Mouse (Mus musculus): ENCODE results near the gene Atp10a. TPM values are rescaled to one million over a fixed set of nuclear protein-coding genes. Genes with fewer than 3 reads are reported as not detected.

Atp10a gene
- polyA plus RNA-seq (2016; fragmentation: Nextera tagmentation; extraction: Ambion mirVana), result 2.9 and 3.3 TPM in 2 replicates

DNA sequence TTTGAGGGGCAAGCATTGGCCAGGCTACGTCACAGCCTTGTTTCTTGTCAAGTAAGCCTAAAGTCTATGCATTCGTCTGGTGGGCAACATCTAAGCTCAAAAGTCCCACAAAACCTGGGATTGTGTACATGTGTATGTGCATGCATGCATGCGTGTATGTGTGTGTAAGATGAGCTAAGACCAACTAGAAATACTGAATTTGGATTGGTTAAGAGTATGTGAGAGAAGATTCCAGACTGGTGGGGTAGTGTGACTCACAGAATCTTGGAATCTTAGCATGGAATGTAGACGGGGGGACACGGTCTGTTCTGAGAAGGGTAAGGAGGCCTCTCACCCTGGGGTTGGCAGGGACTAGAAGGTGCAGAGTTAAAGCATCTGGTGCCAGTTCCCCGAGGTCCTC, at the start of gene Atp10a:
Atp10a (plus strand) TSS at position 301 of the 400 bp plus-strand sequence.
- H3K9me3 ChIP-seq, result no peaks in the 10 kb centered on the region
- WGBS, result 83% methylated on average over 6 of the region's 6 CpGs
- no peaks in the 10 kb centered on the region for H3K36me3 ChIP-seq
- no peak within 1 kb of the TSS for H3K4me3 ChIP-seq
- H3K27ac ChIP-seq, result no peak within 1 kb of the TSS
- H3K4me1 ChIP-seq, result no peaks in the 10 kb centered on the region
- H3K9ac ChIP-seq, result no peak within 1 kb of the TSS
- ATAC-seq (ENCODE audit: insufficient number of reproducible peaks, insufficient read depth, low FRiP score, low TSS enrichment), result no peak
- H3K27me3 ChIP-seq, result peaks cover 4% of the 10 kb centered on the region; the same call in 1 of the 2 replicates
- H3K4me2 ChIP-seq (replicated peaks), result no peak within 1 kb of the TSS

DNA sequence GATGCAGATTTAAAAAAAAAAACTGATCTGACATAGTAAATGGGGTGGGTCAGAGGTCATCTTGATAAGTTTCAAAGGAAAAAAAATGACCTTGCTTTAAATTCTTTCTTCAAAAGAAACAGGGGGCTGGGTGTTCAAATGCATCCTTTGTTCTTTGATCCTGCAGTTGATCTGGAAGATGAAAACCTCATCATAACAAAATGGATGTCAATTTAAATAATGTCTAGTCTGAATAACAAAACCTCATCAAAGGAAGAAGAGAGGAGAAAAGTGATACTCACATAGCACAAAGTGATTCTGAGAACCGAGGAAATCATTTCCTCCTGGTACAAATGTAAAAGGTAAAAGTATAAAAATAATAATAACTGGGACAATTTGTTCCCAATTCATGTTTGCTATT, 37.9 kb upstream of the Atp10a start:
- Histone ChIP-seq H3K4me3 (no peak overlapping the region), H3K27me3 (no peaks in the 10 kb centered on the region), H3K4me1 (no peaks in the 10 kb centered on the region), H3K9ac (no peak overlapping the region), H3K27ac (no peak overlapping the region), H3K9me3 (no peaks in the 10 kb centered on the region), H3K4me2 (replicated peaks) (no peak overlapping the region), H3K36me3 (no peaks in the 10 kb centered on the region)
- WGBS, result 31% methylated on average over 1 of the region's 1 CpGs
- no peak for ATAC-seq (ENCODE audit: insufficient number of reproducible peaks, insufficient read depth, low FRiP score, low TSS enrichment)

GRCm38 (mm10) chr7:58626305-58627155, 29.4 kb upstream of the Atp10a start:
- Histone ChIP-seq H3K4me1 (no peaks in the 10 kb centered on the region), H3K27ac (no peak overlapping the region), H3K27me3 (no peaks in the 10 kb centered on the region), H3K9ac (no peak overlapping the region), H3K9me3 (no peaks in the 10 kb centered on the region), H3K36me3 (no peaks in the 10 kb centered on the region), H3K4me2 (replicated peaks) (no peak overlapping the region), H3K4me3 (no peak overlapping the region)
- 67% methylated on average over 9 of the region's 9 CpGs for WGBS
- no peak for ATAC-seq (ENCODE audit: insufficient number of reproducible peaks, insufficient read depth, low FRiP score, low TSS enrichment)

DNA sequence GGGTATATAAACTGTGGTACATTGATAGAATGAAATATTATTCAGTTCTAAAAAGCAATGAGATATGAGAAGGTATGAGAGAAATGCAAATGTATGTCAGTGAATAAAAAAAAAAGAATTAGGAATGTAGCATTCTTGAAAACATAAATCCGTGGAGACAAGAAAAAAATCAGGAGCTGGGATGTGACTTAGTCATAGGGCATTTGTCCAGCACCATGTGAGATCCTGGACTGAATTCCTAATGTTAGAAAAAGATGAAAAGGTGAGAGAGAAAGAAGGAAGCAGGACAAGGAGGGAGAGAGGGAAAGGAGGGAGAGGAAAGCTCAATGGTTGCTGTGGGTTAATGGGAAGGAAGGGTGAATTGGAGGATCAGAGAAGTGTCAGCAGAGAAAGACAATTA, 28.6 kb upstream of the Atp10a start:
- no peak overlapping the region for H3K9ac ChIP-seq
- no peaks in the 10 kb centered on the region for H3K36me3 ChIP-seq
- H3K4me1 ChIP-seq, result no peaks in the 10 kb centered on the region
- no peak overlapping the region for H3K27ac ChIP-seq
- no peaks in the 10 kb centered on the region for H3K9me3 ChIP-seq
- H3K27me3 ChIP-seq, result no peaks in the 10 kb centered on the region
- no peak overlapping the region for H3K4me2 ChIP-seq (replicated peaks)
- ATAC-seq (ENCODE audit: insufficient number of reproducible peaks, insufficient read depth, low FRiP score, low TSS enrichment), result no peak
- WGBS, result 75% methylated on average over 1 of the region's 1 CpGs
- H3K4me3 ChIP-seq, result no peak overlapping the region

GRCm38 (mm10) chr7:58629233-58629632, 26.7 kb upstream of the Atp10a start:
- Histone ChIP-seq H3K9ac (no peak overlapping the region), H3K36me3 (no peaks in the 10 kb centered on the region), H3K4me1 (no peaks in the 10 kb centered on the region), H3K27ac (no peak overlapping the region), H3K4me2 (replicated peaks) (no peak overlapping the region), H3K4me3 (no peak overlapping the region), H3K9me3 (no peaks in the 10 kb centered on the region), H3K27me3 (no peaks in the 10 kb centered on the region)
- WGBS, result 79% methylated on average over 2 of the region's 2 CpGs
- ATAC-seq (ENCODE audit: insufficient number of reproducible peaks, insufficient read depth, low FRiP score, low TSS enrichment), result no peak

DNA sequence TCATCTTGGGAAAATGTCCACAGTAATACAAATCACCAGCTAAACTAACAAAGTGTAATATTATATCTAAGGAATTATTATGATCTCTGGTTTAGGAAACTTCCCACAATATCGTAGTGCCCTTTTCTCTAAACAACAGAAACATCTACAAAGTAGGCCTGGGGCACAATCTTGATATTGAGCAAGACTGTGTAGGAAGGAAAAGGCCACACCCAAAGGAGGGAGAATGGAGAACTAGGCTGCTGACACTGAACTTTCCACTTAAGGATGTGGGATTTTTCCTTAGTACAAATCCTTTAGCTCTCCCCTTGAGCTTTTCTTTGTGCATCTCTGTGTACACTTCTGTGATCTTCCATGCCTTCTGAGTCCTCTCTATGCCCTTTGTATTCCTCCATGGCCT, 22.3 kb upstream of the Atp10a start:
- Histone ChIP-seq H3K9me3 (no peaks in the 10 kb centered on the region), H3K36me3 (no peaks in the 10 kb centered on the region), H3K4me3 (no peak overlapping the region), H3K27ac (no peak overlapping the region), H3K9ac (no peak overlapping the region), H3K4me1 (no peaks in the 10 kb centered on the region), H3K4me2 (replicated peaks) (no peak overlapping the region), H3K27me3 (no peaks in the 10 kb centered on the region)
- WGBS, result 85% methylated on average over 1 of the region's 1 CpGs
- ATAC-seq (ENCODE audit: insufficient number of reproducible peaks, insufficient read depth, low FRiP score, low TSS enrichment), result no peak

DNA sequence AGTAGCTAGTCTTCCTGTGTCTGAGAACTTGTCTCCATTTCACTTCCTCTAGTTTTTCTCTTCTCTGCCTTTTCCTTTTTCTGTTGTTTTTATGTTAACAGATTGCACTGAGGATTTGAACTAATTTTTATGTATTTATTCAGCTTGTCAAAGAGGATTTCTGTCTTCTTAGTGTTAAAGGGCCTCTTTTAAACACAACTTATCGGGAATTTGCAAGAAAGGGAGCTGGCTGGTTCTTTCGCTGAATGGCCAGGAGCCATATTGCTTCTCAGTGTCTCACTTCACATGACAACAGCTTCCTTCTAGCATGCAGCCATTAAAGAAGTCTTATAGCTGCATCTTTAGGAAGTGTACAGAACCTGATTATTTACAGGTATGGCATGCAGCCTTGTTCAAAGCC, 16.3 kb upstream of the Atp10a start:
- 82% methylated on average over 2 of the region's 2 CpGs for WGBS

GRCm38 (mm10) chr7:58640456-58640855, 15.5 kb upstream of the Atp10a start:
- Histone ChIP-seq H3K9me3 (no peaks in the 10 kb centered on the region), H3K9ac (no peak overlapping the region), H3K27ac (no peak overlapping the region), H3K4me2 (replicated peaks) (no peak overlapping the region), H3K36me3 (no peaks in the 10 kb centered on the region), H3K4me3 (no peak overlapping the region), H3K27me3 (no peaks in the 10 kb centered on the region), H3K4me1 (no peaks in the 10 kb centered on the region)
- 79% methylated on average over 4 of the region's 4 CpGs for WGBS
- ATAC-seq (ENCODE audit: insufficient number of reproducible peaks, insufficient read depth, low FRiP score, low TSS enrichment), result no peak

More for the DNA sequence above, 16.3 kb upstream of the Atp10a start:
- Histone ChIP-seq H3K9me3 (no peaks in the 10 kb centered on the region), H3K4me2 (replicated peaks) (no peak overlapping the region), H3K4me1 (no peaks in the 10 kb centered on the region), H3K27me3 (no peaks in the 10 kb centered on the region), H3K27ac (no peak overlapping the region), H3K4me3 (no peak overlapping the region), H3K9ac (no peak overlapping the region), H3K36me3 (no peaks in the 10 kb centered on the region)
- ATAC-seq (ENCODE audit: insufficient number of reproducible peaks, insufficient read depth, low FRiP score, low TSS enrichment), result no peak

- Histone ChIP-seq H3K4me3 (no peak overlapping the region), H3K36me3 (no peaks in the 10 kb centered on the region), H3K4me2 (replicated peaks) (no peak overlapping the region), H3K9ac (no peak overlapping the region), H3K9me3 (no peaks in the 10 kb centered on the region), H3K27me3 (no peaks in the 10 kb centered on the region), H3K4me1 (no peaks in the 10 kb centered on the region), H3K27ac (no peak overlapping the region)
- WGBS, result 85% methylated on average over 3 of the region's 3 CpGs
- ATAC-seq (ENCODE audit: insufficient number of reproducible peaks, insufficient read depth, low FRiP score, low TSS enrichment), result no peak
Measured at GRCm38 (mm10) chr7:58641916-58642315, 14.1 kb upstream of the Atp10a start.

- no peak overlapping the region for H3K9ac ChIP-seq
- H3K27me3 ChIP-seq, result no peaks in the 10 kb centered on the region
- no peak overlapping the region for H3K4me2 ChIP-seq (replicated peaks)
- H3K27ac ChIP-seq, result no peak overlapping the region
- H3K36me3 ChIP-seq, result no peaks in the 10 kb centered on the region
- no peaks in the 10 kb centered on the region for H3K4me1 ChIP-seq
- no peak for ATAC-seq (ENCODE audit: insufficient number of reproducible peaks, insufficient read depth, low FRiP score, low TSS enrichment)
- H3K4me3 ChIP-seq, result no peak overlapping the region
- no peaks in the 10 kb centered on the region for H3K9me3 ChIP-seq
- WGBS, result 74% methylated on average over 1 of the region's 1 CpGs
Measured at GRCm38 (mm10) chr7:58647404-58647803, 8.6 kb upstream of the Atp10a start.

- ATAC-seq (ENCODE audit: insufficient number of reproducible peaks, insufficient read depth, low FRiP score, low TSS enrichment), result peak; percentile 83
- Histone ChIP-seq H3K27ac (peak overlapping the region; percentile 41), H3K9ac (peak overlapping the region; percentile 72), H3K4me1 (no peaks in the 10 kb centered on the region), H3K36me3 (no peaks in the 10 kb centered on the region), H3K27me3 (peaks cover 4% of the 10 kb centered on the region; the same call in 1 of the 2 replicates), H3K4me3 (peak overlapping the region; percentile 67), H3K4me2 (replicated peaks) (peak overlapping the region; percentile 86), H3K9me3 (no peaks in the 10 kb centered on the region)
- WGBS, result under 1% methylated on average over 80 of the region's 81 CpGs
Measured at GRCm38 (mm10) chr7:58657913-58658789, 2.2 kb downstream of the Atp10a start.
